Mouse (Mus musculus): Measurements from ENCODE around the gene Npl.
"Not testable (repeated sequence)": the region's sequence is repeated elsewhere in the genome, so short reads cannot be mapped to it uniquely, and the experiment has no call there.

Gene Npl

GRCm38 (mm10) chr1:153542726-153543320 is 7.0 kb downstream of the Npl start:
- DNase-seq (ENCODE audit: low spot score): no peak

- DNase-seq (ENCODE audit: low spot score): no peak
Measured at GRCm38 (mm10) chr1:153540753-153541152, 9.1 kb downstream of the Npl start.

GRCm38 (mm10) chr1:153539739-153540333 is 10.0 kb downstream of the Npl start:
- DNase-seq (ENCODE audit: low spot score): no peak

- DNase-seq (ENCODE audit: low spot score): no peak
Measured at GRCm38 (mm10) chr1:153535611-153536010, 14.2 kb downstream of the Npl start.

GRCm38 (mm10) chr1:153532896-153533295 is 16.9 kb downstream of the Npl start:
- not testable (repeated sequence) for DNase-seq (ENCODE audit: low spot score)

- no peak for DNase-seq (ENCODE audit: low spot score)
Measured at GRCm38 (mm10) chr1:153532234-153532841, 17.5 kb downstream of the Npl start.

- no peak for DNase-seq (ENCODE audit: low spot score)
Measured at GRCm38 (mm10) chr1:153531677-153532233, 18.1 kb downstream of the Npl start.

- no peak for DNase-seq (ENCODE audit: low spot score)
Measured at GRCm38 (mm10) chr1:153522116-153522515, 27.7 kb downstream of the Npl start.

- DNase-seq (ENCODE audit: low spot score): no peak
Measured at GRCm38 (mm10) chr1:153515368-153515767, 34.5 kb downstream of the Npl start.

GRCm38 (mm10) chr1:153510330-153511009 is 39.4 kb downstream of the Npl start:
- no peak for DNase-seq (ENCODE audit: low spot score)

GRCm38 (mm10) chr1:153509569-153509968 is 40.3 kb downstream of the Npl start:
- not testable (repeated sequence) for DNase-seq (ENCODE audit: low spot score)

- DNase-seq (ENCODE audit: low spot score): no peak
Measured at GRCm38 (mm10) chr1:153509012-153509411, 40.8 kb downstream of the Npl start.

GRCm38 (mm10) chr1:153506266-153506665 is 43.6 kb downstream of the Npl start:
- no peak for DNase-seq (ENCODE audit: low spot score)

- no peak for DNase-seq (ENCODE audit: low spot score)
Measured at GRCm38 (mm10) chr1:153501644-153502321, 48.1 kb downstream of the Npl start.

- DNase-seq (ENCODE audit: low spot score): no peak
Measured at GRCm38 (mm10) chr1:153500030-153500429, 49.8 kb downstream of the Npl start.

GRCm38 (mm10) chr1:153496030-153496429 is 53.8 kb downstream of the Npl start:
- no peak for DNase-seq (ENCODE audit: low spot score)

- no peak for DNase-seq (ENCODE audit: low spot score)
Measured at GRCm38 (mm10) chr1:153493931-153494330, 55.9 kb downstream of the Npl start.

GRCm38 (mm10) chr1:153493338-153493737 is 56.5 kb downstream of the Npl start:
- no peak for DNase-seq (ENCODE audit: low spot score)

GRCm38 (mm10) chr1:153491822-153492221 is 58.0 kb downstream of the Npl start:
- no peak for DNase-seq (ENCODE audit: low spot score)

GRCm38 (mm10) chr1:153491345-153491744 is 58.5 kb downstream of the Npl start:
- no peak for DNase-seq (ENCODE audit: low spot score)

GRCm38 (mm10) chr1:153489963-153490362 is 59.9 kb downstream of the Npl start:
- no peak for DNase-seq (ENCODE audit: low spot score)

GRCm38 (mm10) chr1:153489540-153489939 is 60.3 kb downstream of the Npl start:
- DNase-seq (ENCODE audit: low spot score): no peak
